Mouse (Mus musculus): ENCODE results near the gene Abhd17c.

The Abhd17c gene

GRCm38 (mm10) chr7:84119216-84120105, 32.2 kb downstream of the Abhd17c start:
- no peak for DNase-seq (ENCODE audit: low read depth, low spot score)

- no peak for DNase-seq (ENCODE audit: low read depth, low spot score)
These were observed 34.1 kb downstream of the Abhd17c start for GRCm38 (mm10) chr7:84117543-84118122.

GRCm38 (mm10) chr7:84116621-84117542, 34.8 kb downstream of the Abhd17c start:
- DNase-seq (ENCODE audit: low read depth, low spot score), result no peak

GRCm38 (mm10) chr7:84115385-84115784, 36.3 kb downstream of the Abhd17c start:
- no peak for DNase-seq (ENCODE audit: low read depth, low spot score)

DNA sequence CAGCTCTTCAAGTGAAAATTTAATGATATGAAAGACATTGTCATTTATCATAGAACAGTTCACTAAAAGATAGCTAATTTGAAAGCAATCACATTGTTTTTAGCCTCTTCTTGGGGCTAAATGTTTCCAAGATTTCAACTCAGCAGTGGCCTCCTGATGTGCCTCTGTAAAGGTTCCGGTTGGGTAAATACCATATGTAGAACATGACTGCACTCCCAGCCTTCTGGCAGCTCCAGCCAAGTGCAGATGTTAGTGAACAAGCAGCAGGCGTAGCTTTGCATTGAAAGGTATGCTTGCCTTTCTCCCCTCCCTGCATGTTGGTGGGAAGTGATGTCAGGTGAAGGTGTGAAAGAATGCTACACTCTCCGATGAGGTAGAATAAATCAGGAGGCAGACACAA, 36.9 kb downstream of the Abhd17c start:
- DNase-seq (ENCODE audit: low read depth, low spot score), result no peak

DNA sequence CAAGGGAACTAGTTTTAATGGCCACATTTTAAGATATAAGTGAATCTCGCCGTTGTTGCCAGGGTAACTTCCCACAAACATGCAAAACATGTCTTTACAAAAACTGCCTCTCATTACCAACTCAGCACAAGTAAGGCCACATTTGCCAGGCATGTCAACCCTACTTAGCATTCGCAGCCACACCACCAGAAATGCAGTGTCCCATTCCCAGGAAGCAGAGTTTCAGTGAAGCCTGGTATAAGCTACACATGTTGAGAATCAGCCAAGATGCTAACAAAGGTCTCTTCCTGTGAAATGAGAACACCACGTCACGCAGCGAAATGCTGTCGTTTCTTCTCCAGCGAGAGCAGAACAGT, 38.7 kb downstream of the Abhd17c start:
- no peak for DNase-seq (ENCODE audit: low read depth, low spot score)

DNA sequence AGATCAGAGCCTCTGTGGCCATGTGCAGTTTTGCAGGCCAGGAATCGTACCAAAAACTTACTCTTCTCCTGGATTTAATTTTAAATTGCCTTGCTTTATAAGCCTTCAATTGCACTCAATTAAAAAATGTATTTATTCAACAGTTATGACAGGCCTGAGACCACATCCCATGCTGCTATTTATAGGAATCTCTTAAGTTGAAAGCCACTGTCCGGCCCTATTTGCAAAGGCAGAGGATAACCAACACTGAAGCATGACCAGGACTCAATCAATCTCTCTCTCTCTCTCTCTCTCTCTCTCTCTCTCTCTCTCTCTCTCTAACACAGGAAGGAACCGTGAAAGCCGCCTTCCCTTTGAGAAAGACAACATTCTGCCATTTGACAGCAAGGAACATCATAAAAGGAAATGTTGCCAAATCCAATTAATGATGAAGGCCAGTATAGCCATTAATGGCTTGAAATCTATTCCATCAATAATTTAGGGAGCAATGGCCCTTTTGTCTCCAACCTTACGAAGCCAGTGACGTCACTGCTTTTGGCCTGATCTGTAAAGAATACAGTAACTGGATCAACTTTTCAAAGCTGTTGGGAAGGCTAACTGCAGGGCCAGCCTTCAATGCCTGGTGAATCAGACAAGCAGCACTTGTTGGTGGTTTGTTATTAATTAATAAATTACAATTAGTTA, 39.2 kb downstream of the Abhd17c start:
- DNase-seq (ENCODE audit: low read depth, low spot score), result no peak

GRCm38 (mm10) chr7:84111716-84112350, 39.9 kb downstream of the Abhd17c start:
- no peak for DNase-seq (ENCODE audit: low read depth, low spot score)

DNA sequence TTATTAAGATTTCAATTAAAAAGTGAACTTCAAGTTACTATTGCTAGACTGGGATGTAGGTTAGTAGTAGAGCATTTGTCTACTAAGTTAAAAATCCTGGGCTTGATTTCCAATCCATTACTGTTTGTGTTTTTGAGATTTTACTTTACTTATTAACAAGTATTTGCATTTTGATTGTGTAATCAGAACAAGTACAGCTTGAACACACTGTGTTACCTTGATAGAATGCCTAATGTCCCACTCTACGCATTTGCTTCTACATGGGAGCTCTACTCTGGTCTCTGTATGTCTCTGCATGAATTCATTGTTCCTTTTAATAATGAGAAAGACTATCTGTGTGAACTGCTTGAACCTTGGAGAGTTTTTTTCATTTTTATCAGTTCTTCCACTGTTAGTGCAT, 44.8 kb downstream of the Abhd17c start:
- DNase-seq (ENCODE audit: low read depth, low spot score), result no peak

GRCm38 (mm10) chr7:84102589-84102988, 49.1 kb downstream of the Abhd17c start:
- no peak for DNase-seq (ENCODE audit: low read depth, low spot score)

- no peak for DNase-seq (ENCODE audit: low read depth, low spot score)
These were observed 51.0 kb downstream of the Abhd17c start for GRCm38 (mm10) chr7:84100672-84101071.

GRCm38 (mm10) chr7:84098098-84098497, 53.6 kb downstream of the Abhd17c start:
- DNase-seq (ENCODE audit: low read depth, low spot score), result peak; percentile 11

GRCm38 (mm10) chr7:84096501-84096900, 55.2 kb downstream of the Abhd17c start:
- DNase-seq (ENCODE audit: low read depth, low spot score), result no peak

GRCm38 (mm10) chr7:84090793-84091192, 60.9 kb downstream of the Abhd17c start:
- DNase-seq (ENCODE audit: low read depth, low spot score), result no peak

- peak; percentile 54 for DNase-seq (ENCODE audit: low read depth, low spot score)
These were observed 61.9 kb downstream of the Abhd17c start for GRCm38 (mm10) chr7:84089777-84090176.

GRCm38 (mm10) chr7:84088971-84089370, 62.7 kb downstream of the Abhd17c start:
- peak; percentile 79 for DNase-seq (ENCODE audit: low read depth, low spot score)

GRCm38 (mm10) chr7:84088191-84088590, 63.5 kb downstream of the Abhd17c start:
- DNase-seq (ENCODE audit: low read depth, low spot score), result no peak

- DNase-seq (ENCODE audit: low read depth, low spot score), result peak; percentile 57
These were observed 65.5 kb downstream of the Abhd17c start, which contains the start of gene Cemip for GRCm38 (mm10) chr7:84086039-84086829. TSS of gene Cemip (minus strand) at chr7:84086502.

DNA sequence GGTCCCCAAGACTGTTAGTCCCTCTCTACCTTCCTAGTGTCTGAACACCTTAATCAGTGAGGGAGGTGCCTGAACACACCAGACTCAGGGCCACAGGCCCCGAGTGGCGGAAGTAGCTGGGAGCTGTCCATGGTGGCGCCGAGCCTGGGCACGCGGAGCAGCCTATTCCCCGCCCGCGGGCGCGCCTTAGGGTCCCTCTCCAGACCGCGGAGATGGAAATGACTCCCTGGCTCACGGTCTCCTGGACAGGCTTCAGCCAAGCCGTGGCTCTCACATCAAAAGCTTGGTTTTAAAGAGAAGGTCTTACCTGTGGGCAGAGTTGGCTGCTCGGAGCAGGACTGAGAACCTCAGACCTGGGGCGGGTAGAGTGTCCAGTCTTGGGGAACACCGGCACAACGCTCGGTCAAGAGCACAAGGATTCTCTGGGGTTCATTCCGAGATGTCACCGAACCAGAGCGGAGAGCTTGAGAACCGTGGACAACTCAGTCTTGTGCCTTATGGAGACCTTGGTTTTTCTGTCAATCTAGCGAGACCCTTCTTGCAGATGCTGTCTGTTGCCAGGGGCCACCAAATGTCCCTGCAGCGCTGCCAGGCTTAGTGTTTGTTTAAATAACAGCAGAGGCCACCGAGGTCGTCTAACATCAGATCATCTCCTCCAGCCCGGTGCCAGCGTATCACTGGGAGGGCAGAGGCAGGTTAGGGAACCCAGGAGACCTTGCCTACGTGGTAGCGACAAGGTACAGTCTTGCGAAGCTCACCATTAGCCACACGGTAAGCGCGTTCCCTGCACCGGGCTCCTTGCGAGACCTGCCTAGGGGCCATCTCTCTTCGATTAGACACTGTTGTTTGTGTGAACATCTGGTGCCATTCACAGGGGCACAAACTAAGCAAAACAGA, 66.4 kb downstream of the Abhd17c start:
- peak; percentile 55 for DNase-seq (ENCODE audit: low read depth, low spot score)
